Mouse (Mus musculus): Measurements from ENCODE around the gene Sgta. TPM values are rescaled to one million over a fixed set of nuclear protein-coding genes. Genes with fewer than 3 reads are reported as not detected.
A peak's percentile ranks its signal among the peaks of the same experiment; 100 is the strongest.

Gene Sgta
- polyA plus RNA-seq (2014; fragmentation: Nextera tagmentation; extraction: Ambion mirVana) = 200 and 210 TPM in 2 replicates

GRCm38 (mm10) chr10:81059603-81060543, at the start of gene Sgta:
Gene Sgta, minus strand, starts transcription at chr10:81060181.
- WGBS = under 1% methylated on average over 48 of the region's 48 CpGs
- peak within 1 kb of the TSS; percentile 84 for H3K4me2 ChIP-seq (replicated peaks; ENCODE audit: low read depth, low read length)
- peak; percentile 100 for DNase-seq (ENCODE audit: low spot score)
- no peaks in the 10 kb centered on the region for H3K27me3 ChIP-seq (ENCODE audit: control insufficient read depth, insufficient read depth, low read length)
- no peak within 1 kb of the TSS for H3K27ac ChIP-seq (ENCODE audit: low read depth, low read length)
- no peaks in the 10 kb centered on the region for H3K9me3 ChIP-seq (ENCODE audit: control insufficient read depth, low read length)
- ATAC-seq (ENCODE audit: low FRiP score) = peak; percentile 94
- H3K36me3 ChIP-seq (ENCODE audit: control insufficient read depth, insufficient read depth, low read length) = 0 out of 2 replicates have a peak, but pooled peaks cover 3% of the 10 kb centered on the region
- H3K9ac ChIP-seq (ENCODE audit: low read depth, low read length) = peak within 1 kb of the TSS; percentile 82
- peak within 1 kb of the TSS; percentile 86 for H3K4me3 ChIP-seq (ENCODE audit: low read depth, low read length)
- H3K4me1 ChIP-seq (replicated peaks; ENCODE audit: control insufficient read depth, insufficient read depth, low read length) = peaks cover 9% of the 10 kb centered on the region

- ATAC-seq (ENCODE audit: low FRiP score) (peak; percentile 91), DNase-seq (ENCODE audit: low spot score) (peak; percentile 90)
- Histone ChIP-seq H3K27me3 (ENCODE audit: control insufficient read depth, insufficient read depth, low read length) (no peaks in the 10 kb centered on the region), H3K9me3 (ENCODE audit: control insufficient read depth, low read length) (no peaks in the 10 kb centered on the region), H3K27ac (ENCODE audit: low read depth, low read length) (peak overlapping the region; percentile 99), H3K4me1 (replicated peaks; ENCODE audit: control insufficient read depth, insufficient read depth, low read length) (peaks cover 8% of the 10 kb centered on the region), H3K4me2 (replicated peaks; ENCODE audit: low read depth, low read length) (peak overlapping the region; percentile 50), H3K36me3 (ENCODE audit: control insufficient read depth, insufficient read depth, low read length) (peaks cover 15% of the 10 kb centered on the region), H3K9ac (ENCODE audit: low read depth, low read length) (peak overlapping the region; percentile 94), H3K4me3 (ENCODE audit: low read depth, low read length) (peak overlapping the region; percentile 83)
- under 1% methylated on average over 35 of the region's 35 CpGs for WGBS
These were observed 46.2 kb upstream of the Sgta start for GRCm38 (mm10) chr10:81106113-81106721.

DNA sequence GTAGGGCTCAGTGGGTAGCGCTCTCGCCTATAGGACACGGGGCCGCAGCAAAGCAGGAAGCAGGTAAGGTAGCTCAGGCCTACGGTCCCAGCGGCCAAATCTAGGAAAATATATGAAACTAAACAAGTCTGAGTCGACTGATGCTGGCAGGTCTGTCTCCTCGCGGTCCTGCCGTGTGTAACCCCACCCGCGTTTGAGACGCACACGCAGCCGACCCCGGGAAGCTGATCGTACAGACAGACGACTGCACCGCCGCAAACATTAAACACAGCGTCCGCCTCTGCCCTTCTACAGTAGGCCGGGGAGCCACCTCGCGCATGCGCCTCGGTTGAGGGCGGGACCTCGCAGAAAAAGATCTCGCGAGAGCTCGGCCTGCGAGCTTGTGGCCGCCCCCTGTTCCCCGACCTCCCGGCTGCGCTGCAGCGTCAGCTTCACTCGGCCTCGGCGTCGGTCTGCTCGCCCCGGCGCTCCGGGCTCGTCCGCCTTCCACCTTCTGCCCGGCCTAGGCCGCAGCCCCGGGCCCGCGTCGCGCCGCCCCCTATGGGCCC, 45.7 kb upstream of the Sgta start, which contains the start of gene Map2k2:
Map2k2 (plus strand) TSS at position 351 of the 548 bp plus-strand sequence.
- Histone ChIP-seq H3K9ac (ENCODE audit: low read depth, low read length) (peak within 1 kb of the TSS; percentile 94), H3K4me3 (ENCODE audit: low read depth, low read length) (peak within 1 kb of the TSS; percentile 83), H3K4me2 (replicated peaks; ENCODE audit: low read depth, low read length) (peak within 1 kb of the TSS; percentile 50), H3K27me3 (ENCODE audit: control insufficient read depth, insufficient read depth, low read length) (no peaks in the 10 kb centered on the region), H3K27ac (ENCODE audit: low read depth, low read length) (peak within 1 kb of the TSS; percentile 99), H3K36me3 (ENCODE audit: control insufficient read depth, insufficient read depth, low read length) (peaks cover 14% of the 10 kb centered on the region), H3K4me1 (replicated peaks; ENCODE audit: control insufficient read depth, insufficient read depth, low read length) (peaks cover 8% of the 10 kb centered on the region), H3K9me3 (ENCODE audit: control insufficient read depth, low read length) (no peaks in the 10 kb centered on the region)
- ATAC-seq (ENCODE audit: low FRiP score) (peak; percentile 93), DNase-seq (ENCODE audit: low spot score) (peak; percentile 99)
- WGBS = under 1% methylated on average over 56 of the region's 56 CpGs

DNA sequence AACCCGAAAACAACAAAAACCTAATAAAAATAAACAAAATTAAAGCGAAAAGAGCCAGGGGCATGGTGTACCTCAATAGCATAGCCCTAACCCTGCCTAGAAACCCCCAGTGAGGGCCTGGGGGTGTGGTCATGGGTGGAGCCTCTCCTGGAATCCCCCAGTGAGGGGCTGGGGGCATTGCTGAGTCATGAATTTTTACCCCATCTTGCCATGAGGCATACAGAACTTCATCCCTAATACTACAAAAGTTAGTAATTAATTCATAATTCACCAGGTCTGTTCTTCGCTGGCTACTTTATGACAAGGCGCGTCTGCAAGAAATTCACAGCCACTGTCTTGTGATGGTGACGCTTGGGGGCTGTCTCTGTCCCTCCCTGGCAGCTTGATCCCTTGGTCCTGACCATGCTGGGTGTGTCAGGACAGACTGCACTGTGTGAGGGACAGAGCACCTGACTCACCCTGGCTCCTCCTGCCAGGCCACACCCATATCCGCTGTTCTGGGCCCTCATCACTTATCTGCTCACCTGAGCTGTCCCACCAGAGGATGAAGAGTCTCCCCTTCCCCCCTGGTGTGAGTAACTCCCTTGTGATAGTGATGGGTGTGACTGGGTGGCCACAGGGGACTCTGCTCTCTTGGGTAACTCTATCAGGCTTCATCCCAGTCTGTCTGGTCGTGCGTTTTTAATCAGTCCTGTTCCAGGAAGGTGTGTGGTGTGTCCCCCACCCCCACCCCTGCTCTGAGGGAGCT, 35.1 kb upstream of the Sgta start:
- Histone ChIP-seq H3K27ac (ENCODE audit: low read depth, low read length) (no peak overlapping the region), H3K4me2 (replicated peaks; ENCODE audit: low read depth, low read length) (no peak overlapping the region), H3K36me3 (ENCODE audit: control insufficient read depth, insufficient read depth, low read length) (no peaks in the 10 kb centered on the region), H3K9ac (ENCODE audit: low read depth, low read length) (no peak overlapping the region), H3K27me3 (ENCODE audit: control insufficient read depth, insufficient read depth, low read length) (no peaks in the 10 kb centered on the region), H3K4me3 (ENCODE audit: low read depth, low read length) (no peak overlapping the region), H3K4me1 (replicated peaks; ENCODE audit: control insufficient read depth, insufficient read depth, low read length) (no peaks in the 10 kb centered on the region), H3K9me3 (ENCODE audit: control insufficient read depth, low read length) (peaks cover 4% of the 10 kb centered on the region; the same call in 1 of the 2 replicates)
- ATAC-seq (ENCODE audit: low FRiP score) (no peak), DNase-seq (ENCODE audit: low spot score) (no peak)
- WGBS = 60% methylated on average over 9 of the region's 9 CpGs

DNA sequence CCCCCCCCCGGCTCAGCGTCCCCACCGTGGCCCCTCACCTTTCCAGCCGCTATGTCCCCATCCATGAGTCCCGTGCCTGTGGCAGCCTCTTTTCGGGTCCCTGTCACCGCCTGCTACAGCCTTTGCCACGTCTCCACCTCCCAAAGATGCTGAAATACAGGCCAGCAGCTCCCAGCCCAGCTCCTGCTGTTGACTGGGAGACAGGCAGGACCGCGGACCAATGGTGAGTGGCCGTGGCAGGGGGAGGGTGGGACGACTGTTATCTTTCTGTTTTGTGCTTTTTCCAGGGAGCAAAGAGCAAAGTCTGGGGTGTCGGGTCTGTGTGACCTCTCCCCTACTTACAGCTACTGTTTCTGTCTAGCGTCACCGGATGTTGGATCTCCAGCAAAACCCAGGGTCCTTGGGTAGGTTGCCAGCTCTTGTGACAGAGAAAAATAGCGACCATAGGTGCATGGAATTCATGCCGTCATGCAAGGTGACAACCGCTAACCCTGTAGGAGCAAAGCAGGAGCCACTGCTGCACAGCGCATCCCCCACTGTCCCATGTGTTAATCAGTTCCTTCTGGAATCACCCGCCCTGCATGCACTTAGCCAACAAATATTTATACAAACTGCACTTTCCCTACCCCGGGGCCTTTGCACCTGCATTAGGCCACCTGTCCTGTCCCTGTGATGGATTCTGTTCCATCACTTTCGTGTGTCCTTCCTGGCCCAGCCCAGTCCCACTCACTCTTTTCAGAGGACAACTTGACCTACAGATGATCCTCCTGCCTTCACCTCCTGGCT, 32.7 kb upstream of the Sgta start:
- Histone ChIP-seq H3K27ac (ENCODE audit: low read depth, low read length) (no peak overlapping the region), H3K9me3 (ENCODE audit: control insufficient read depth, low read length) (peaks cover 4% of the 10 kb centered on the region; the same call in 1 of the 2 replicates), H3K36me3 (ENCODE audit: control insufficient read depth, insufficient read depth, low read length) (no peaks in the 10 kb centered on the region), H3K4me2 (replicated peaks; ENCODE audit: low read depth, low read length) (no peak overlapping the region), H3K9ac (ENCODE audit: low read depth, low read length) (no peak overlapping the region), H3K4me3 (ENCODE audit: low read depth, low read length) (no peak overlapping the region), H3K27me3 (ENCODE audit: control insufficient read depth, insufficient read depth, low read length) (no peaks in the 10 kb centered on the region), H3K4me1 (replicated peaks; ENCODE audit: control insufficient read depth, insufficient read depth, low read length) (no peaks in the 10 kb centered on the region)
- no peak for ATAC-seq (ENCODE audit: low FRiP score)
- 61% methylated on average over 22 of the region's 22 CpGs for WGBS
- no peak for DNase-seq (ENCODE audit: low spot score)

GRCm38 (mm10) chr10:81090621-81091020, 30.6 kb upstream of the Sgta start:
- 84% methylated on average over 7 of the region's 7 CpGs for WGBS
- Histone ChIP-seq H3K9ac (ENCODE audit: low read depth, low read length) (no peak overlapping the region), H3K4me2 (replicated peaks; ENCODE audit: low read depth, low read length) (no peak overlapping the region), H3K9me3 (ENCODE audit: control insufficient read depth, low read length) (no peaks in the 10 kb centered on the region), H3K4me1 (replicated peaks; ENCODE audit: control insufficient read depth, insufficient read depth, low read length) (no peaks in the 10 kb centered on the region), H3K27me3 (ENCODE audit: control insufficient read depth, insufficient read depth, low read length) (no peaks in the 10 kb centered on the region), H3K27ac (ENCODE audit: low read depth, low read length) (no peak overlapping the region), H3K4me3 (ENCODE audit: low read depth, low read length) (no peak overlapping the region), H3K36me3 (ENCODE audit: control insufficient read depth, insufficient read depth, low read length) (no peaks in the 10 kb centered on the region)
- ATAC-seq (ENCODE audit: low FRiP score) (no peak), DNase-seq (ENCODE audit: low spot score) (no peak)

DNA sequence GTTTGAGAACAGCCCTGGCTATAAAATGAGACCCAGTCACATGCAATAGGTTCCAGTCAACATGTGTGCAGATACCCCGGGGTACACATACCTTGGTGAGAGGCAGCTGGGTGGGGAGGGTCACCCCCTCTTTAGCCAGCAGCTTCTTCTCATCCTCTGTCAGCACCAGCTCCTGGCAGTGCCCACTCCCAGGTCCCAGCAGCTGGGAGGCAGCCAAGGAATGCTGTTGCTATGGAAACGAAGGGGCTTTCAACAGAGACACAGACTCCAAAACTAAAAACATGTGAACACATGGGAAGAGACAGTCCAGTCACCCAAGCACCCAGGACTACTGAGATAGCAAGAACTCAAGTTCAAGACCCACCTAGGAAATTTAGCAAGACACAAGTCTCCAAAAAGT, 29.2 kb upstream of the Sgta start:
- 58% methylated on average over 2 of the region's 2 CpGs for WGBS
- H3K36me3 ChIP-seq (ENCODE audit: control insufficient read depth, insufficient read depth, low read length) = no peaks in the 10 kb centered on the region
- H3K4me3 ChIP-seq (ENCODE audit: low read depth, low read length) = no peak overlapping the region
- no peaks in the 10 kb centered on the region for H3K9me3 ChIP-seq (ENCODE audit: control insufficient read depth, low read length)
- no peak overlapping the region for H3K4me2 ChIP-seq (replicated peaks; ENCODE audit: low read depth, low read length)
- H3K4me1 ChIP-seq (replicated peaks; ENCODE audit: control insufficient read depth, insufficient read depth, low read length) = no peaks in the 10 kb centered on the region
- DNase-seq (ENCODE audit: low spot score) (peak; percentile 35), ATAC-seq (ENCODE audit: low FRiP score) (no peak)
- no peak overlapping the region for H3K27ac ChIP-seq (ENCODE audit: low read depth, low read length)
- H3K27me3 ChIP-seq (ENCODE audit: control insufficient read depth, insufficient read depth, low read length) = no peaks in the 10 kb centered on the region
- no peak overlapping the region for H3K9ac ChIP-seq (ENCODE audit: low read depth, low read length)

Measured in hindbrain, embryonic 11.5 days (tissue).